Mouse (Mus musculus) layer of hippocampus, postnatal 14 days (tissue): ENCODE results near the gene Cnn2. TPM values are rescaled to one million over a fixed set of nuclear protein-coding genes. Genes with fewer than 3 reads are reported as not detected.
A peak's percentile ranks its signal among the peaks of the same experiment; 100 is the strongest.
"Not testable (repeated sequence)": the region's sequence is repeated elsewhere in the genome, so short reads cannot be mapped to it uniquely, and the experiment has no call there.

Source experiments
- DNase-seq, 2 experiments: peaks; one replicate each; pipeline ENCODE4 v3.0.0; 2021 to 2022; ENCODE audit warnings: low spot score in 2 of 2, mixed read lengths in 1 of 2
- total RNA-seq, 2 experiments: library from RNA; stranded (reverse); gene quantifications; 2 replicates each; pipeline ENCODE4 v1.2.3; 2021

Gene Cnn2
- total RNA-seq, 2 experiments from 2014 or later = 7.5 to 9.3 TPM

DNA sequence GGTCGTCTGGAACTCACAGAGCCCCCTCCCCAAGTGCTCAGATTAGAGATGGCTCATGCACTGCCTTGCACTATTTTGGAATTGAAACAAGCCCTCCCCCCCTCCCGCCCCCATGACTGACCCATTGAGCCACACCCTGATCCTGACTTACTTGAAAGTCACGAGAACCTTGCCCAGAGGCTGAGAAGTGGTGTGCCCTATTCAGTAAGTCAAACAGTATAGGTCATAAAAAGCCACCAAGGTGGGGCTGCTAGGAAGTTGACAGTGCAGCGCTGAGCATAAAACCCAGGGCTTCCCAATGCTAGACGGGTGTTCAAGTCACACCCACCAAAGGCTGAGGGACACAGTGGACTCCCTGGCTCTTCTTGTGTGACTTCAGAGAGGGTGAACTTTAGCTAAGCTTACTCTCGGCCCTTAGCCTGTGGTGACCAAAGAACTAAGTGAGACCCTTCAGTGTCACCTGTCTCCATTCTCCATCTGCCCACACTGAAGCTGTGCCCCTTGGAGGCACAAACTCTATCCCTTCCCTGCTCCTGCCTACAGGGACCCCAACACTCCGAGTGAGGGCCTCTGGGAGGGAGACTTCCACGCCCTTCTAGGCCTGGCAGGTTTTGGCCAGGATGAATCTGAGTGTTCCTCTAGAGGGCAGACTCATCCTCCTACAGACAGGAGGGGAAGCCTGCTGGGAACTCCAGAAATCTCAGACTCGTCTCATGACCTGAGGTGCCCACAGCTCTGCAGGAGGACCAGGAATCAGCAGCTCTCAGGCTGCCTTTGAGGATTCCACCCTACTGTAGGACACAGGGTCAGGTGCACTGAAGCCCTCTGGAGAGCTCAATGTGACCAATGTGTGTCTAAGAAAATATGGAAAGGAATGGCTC is 45.4 kb downstream of the Cnn2 start:
- DNase-seq = no peak

DNA sequence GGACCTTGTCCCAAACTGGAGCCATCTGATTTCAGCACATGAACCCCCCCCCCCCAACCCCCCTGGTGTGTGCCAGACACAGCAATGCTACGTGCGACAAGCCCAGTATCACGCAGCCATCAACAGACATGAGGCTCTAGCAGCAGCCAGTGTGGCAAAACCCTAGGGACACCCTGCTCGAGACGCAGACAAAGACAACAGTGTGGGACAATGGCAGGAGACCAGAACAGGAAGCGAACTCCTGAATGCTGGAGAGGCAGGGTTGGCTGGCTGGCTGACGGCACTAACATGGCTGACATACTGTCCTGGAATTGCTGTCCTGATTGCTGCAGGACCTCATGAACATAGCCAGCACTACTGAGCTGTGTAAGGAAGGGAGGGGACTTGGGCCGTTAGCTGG is 46.8 kb downstream of the Cnn2 start:
- no peak for DNase-seq

DNA sequence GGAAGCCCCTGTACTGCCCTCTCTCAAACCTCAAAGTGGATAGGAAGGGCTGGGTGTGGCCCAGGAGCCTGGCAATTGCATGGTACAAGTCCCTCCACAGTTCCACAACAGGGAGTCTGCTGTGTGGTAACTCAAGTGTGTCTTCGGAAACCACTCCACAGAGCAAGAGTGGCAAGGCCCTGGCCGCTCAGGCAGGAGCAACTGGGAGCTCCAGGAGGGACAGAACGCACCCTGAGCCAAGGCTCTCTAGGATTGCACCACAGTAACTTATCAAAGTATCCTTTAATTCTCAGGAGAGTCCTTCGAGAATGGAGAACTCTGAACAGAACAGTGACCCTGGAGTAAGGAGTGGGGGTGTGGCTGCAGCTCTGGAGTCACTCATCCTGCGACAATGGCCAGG is 47.3 kb downstream of the Cnn2 start:
- no peak for DNase-seq

DNA sequence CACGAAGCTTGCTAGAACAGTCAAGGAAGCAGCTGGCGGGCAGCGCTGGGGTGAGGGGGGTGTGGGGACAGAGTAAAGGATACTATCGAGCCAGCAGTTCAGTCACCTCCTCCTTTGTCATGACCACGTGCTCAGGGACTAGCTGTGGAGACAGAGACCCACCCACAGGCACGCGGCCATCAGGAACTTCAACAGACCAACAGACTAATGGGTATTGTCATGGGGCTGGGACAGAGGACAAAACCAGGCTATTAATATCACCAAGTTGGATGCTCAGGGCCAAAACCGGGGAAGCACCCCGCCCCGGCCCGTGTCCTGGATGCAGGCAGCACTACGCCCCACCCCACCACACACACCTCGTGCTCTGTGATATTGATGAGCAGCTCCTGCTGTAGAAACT is 48.4 kb downstream of the Cnn2 start:
- no peak for DNase-seq

DNA sequence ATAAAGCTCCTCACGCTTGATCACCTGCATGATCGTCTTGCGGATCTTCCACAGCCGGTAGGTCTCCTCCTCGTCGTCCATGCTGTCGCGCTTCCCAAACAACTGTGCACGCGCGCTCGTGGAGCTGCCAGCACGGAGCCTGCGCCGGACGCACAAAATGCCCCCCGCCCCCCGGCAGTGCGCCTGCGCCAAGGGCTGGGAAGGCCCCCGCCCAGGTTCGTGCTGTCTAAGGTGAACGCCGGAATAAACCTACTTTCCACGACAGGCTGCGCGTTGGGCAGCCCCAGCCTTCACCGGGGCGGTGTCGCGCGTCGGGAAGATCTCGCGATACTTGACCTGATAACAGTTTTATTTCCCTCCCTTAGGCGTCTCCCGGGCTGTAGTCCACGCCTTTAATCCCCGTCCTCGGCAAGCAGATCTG is 51.2 kb downstream of the Cnn2 start, which contains the start of gene Polr2e:
Gene Polr2e, minus strand, starts transcription at position 237 of the 421 bp plus-strand sequence.
- peak; percentile 96 to 99 for DNase-seq

DNA sequence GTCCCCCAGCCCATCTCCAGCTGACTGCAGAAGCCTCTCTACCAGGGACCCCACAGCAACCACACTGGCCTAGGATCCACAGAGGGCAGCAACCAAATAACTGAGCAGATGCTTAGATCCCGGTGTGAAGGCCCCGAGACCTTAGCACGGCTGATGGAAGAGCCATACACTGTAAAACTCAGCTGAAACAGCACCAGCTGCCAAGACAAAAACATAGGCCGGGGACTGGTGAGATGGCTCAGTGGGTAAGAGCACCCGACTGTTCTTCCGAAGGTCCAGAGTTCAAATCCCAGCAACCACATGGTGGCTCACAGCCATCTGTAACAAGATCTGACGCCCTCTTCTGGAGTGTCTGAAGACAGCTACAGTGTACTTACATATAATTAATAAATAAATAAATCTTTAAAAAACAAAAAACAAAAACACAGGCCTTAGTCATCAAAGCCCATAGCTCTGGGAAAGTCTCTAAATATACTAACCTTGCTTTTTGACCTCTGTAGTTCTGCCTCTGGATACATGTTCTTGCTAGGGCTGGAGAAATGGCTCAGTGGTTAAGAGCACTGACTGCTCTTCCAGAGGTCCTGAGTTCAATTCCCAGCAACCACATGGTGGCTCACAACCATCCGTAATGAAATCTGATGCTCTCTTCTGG is 53.2 kb downstream of the Cnn2 start:
- DNase-seq = not testable (repeated sequence)

DNA sequence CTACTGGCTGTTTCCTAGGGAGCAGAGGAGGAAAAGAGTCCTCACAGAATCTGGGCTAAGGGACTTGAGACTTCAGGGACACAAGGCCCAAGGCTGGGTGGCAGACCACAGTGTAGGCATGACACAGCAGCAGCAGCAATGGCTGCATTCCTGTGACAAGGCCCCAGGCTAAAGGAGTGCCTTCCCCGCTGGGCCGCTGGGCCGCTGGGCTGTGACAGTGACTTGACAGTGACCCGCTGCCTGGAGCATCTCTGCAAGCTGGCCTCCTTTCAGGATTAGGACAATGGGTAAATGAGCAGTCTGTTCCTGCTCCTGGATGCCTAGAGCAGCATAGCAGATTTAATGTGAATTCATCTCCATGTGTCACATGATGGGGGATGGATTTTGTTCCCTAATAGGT is 55.7 kb downstream of the Cnn2 start:
- no peak for DNase-seq

DNA sequence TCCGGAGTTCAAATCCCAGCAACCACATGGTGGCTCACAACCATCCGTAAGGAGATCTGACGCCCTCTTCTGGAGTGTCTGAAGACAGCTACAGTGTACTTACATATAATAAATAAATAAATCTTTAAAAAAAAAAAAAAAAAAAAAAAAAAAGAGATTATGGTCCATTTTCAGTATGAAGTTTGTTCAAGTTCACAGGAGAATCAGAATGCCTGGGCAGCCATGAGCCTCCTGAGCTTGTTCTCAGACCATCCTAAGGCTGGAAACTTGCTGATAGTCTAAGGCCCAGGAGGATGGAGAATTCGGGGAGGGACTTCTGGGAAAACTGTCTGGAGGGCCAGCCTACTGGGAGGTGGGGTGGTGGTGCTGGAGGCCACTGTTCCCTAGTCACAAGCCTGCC is 57.0 kb downstream of the Cnn2 start:
- not testable (repeated sequence) for DNase-seq

Other genes starting within 250 kb of the Cnn2 start
- 10 to 100 TPM; 45.3 to 49.0 TPM for gene Polrmt, start 242.0 kb upstream of the Cnn2 start, total RNA-seq
- 1 to 10 TPM in 1 of 2 experiments, under 1 TPM in 1; 0.88 to 1.7 TPM for gene Fgf22, start 233.5 kb upstream of the Cnn2 start, total RNA-seq
- 10 to 100 TPM; 86.1 to 90.5 TPM for gene Rnf126, start 221.6 kb upstream of the Cnn2 start, total RNA-seq
- 1 to 10 TPM; 1.2 to 2.4 TPM for gene Fstl3, start 211.3 kb upstream of the Cnn2 start, total RNA-seq
- under 1 TPM in 1 of 2 experiments, not detected in 1; 0.16 TPM for gene Prss57, start 197.6 kb upstream of the Cnn2 start, total RNA-seq
- 100 to 1,000 TPM; 356 to 379 TPM for gene Palm, start 195.0 kb upstream of the Cnn2 start, total RNA-seq
- gene Misp, start 167.6 kb upstream of the Cnn2 start, total RNA-seq = under 1 TPM; 0.26 to 0.53 TPM
- 10 to 100 TPM; 62.9 to 70.2 TPM for gene Ptbp1, start 134.2 kb upstream of the Cnn2 start, total RNA-seq
- gene Prtn3, start 114.1 kb upstream of the Cnn2 start, total RNA-seq = 1 to 10 TPM; 2.3 to 3.0 TPM
- 10 to 100 TPM; 53.5 to 57.7 TPM for gene Plppr3, start 114.0 kb upstream of the Cnn2 start, total RNA-seq
- not detected for gene Elane, start 102.3 kb upstream of the Cnn2 start, total RNA-seq
- not detected for gene Cfd, start 97.7 kb upstream of the Cnn2 start, total RNA-seq
- 10 to 100 TPM; 48.8 to 51.9 TPM for gene Med16, start 79.7 kb upstream of the Cnn2 start, total RNA-seq
- gene Gm26602, start 77.7 kb upstream of the Cnn2 start, total RNA-seq = not detected
- 1 to 10 TPM; 5.0 to 8.9 TPM for gene Kiss1r, start 71.6 kb upstream of the Cnn2 start, total RNA-seq
- 100 to 1,000 TPM; 424 to 430 TPM for gene R3hdm4, start 67.4 kb upstream of the Cnn2 start, total RNA-seq
- 1 to 10 TPM; 4.5 to 6.4 TPM for gene Arid3a, start 61.5 kb upstream of the Cnn2 start, total RNA-seq
- gene Wdr18, start 28.4 kb upstream of the Cnn2 start, total RNA-seq = 10 to 100 TPM; 35.5 to 40.8 TPM
- gene Grin3b, start 17.9 kb upstream of the Cnn2 start, total RNA-seq = under 1 TPM; 0.12 to 0.21 TPM
- gene Tmem259, start 4.3 kb upstream of the Cnn2 start, total RNA-seq = 100 to 1,000 TPM; 135 to 144 TPM
- 10 to 100 TPM in 1 of 2 experiments, 1 to 10 TPM in 1; 9.8 to 10.5 TPM for gene Abca7, start 7.9 kb downstream of the Cnn2 start, total RNA-seq
- 1 to 10 TPM; 3.8 to 3.9 TPM for gene Arhgap45, start 28.1 kb downstream of the Cnn2 start, total RNA-seq
- 10 to 100 TPM; 74.1 to 74.3 TPM for gene Polr2e, start 51.2 kb downstream of the Cnn2 start, total RNA-seq
- 100 to 1,000 TPM; 456 to 501 TPM for gene Gpx4, start 58.6 kb downstream of the Cnn2 start, total RNA-seq
- gene Sbno2, start 117.0 kb downstream of the Cnn2 start, total RNA-seq = 10 to 100 TPM; 19.8 to 21.3 TPM
- gene Stk11, start 127.2 kb downstream of the Cnn2 start, total RNA-seq = 10 to 100 TPM; 89.2 to 90.7 TPM
- 100 to 1,000 TPM; 397 to 417 TPM for gene Atp5d, start 150.0 kb downstream of the Cnn2 start, total RNA-seq
- 100 to 1,000 TPM; 401 to 436 TPM for gene Cbarp, start 152.3 kb downstream of the Cnn2 start, total RNA-seq
- 10 to 100 TPM; 90.9 to 100.0 TPM for gene Midn, start 159.7 kb downstream of the Cnn2 start, total RNA-seq
- 100 to 1,000 TPM in 1 of 2 experiments, 10 to 100 TPM in 1; 93.5 to 126 TPM for gene Cirbp, start 177.4 kb downstream of the Cnn2 start, total RNA-seq
- gene 1600002K03Rik, start 184.4 kb downstream of the Cnn2 start, total RNA-seq = 1 to 10 TPM; 5.1 to 5.2 TPM
- 10 to 100 TPM; 14.8 TPM for gene Efna2, start 190.9 kb downstream of the Cnn2 start, total RNA-seq
- 10 to 100 TPM; 34.4 to 43.7 TPM for gene Mum1, start 237.8 kb downstream of the Cnn2 start, total RNA-seq